Mouse (Mus musculus) T-cell, adult 2 months (primary cell): ENCODE data around the gene Edem3.
"Not testable (repeated sequence)": the region's sequence is repeated elsewhere in the genome, so short reads cannot be mapped to it uniquely, and the experiment has no call there.

Experiments
- DNase-seq: peaks from one replicate; pipeline ENCODE4 v3.0.0; 2022; ENCODE audit warnings: low spot score

The Edem3 gene

GRCm38 (mm10) chr1:151752946-151753345 is 2.2 kb upstream of the Edem3 start:
- no peak for DNase-seq

GRCm38 (mm10) chr1:151753374-151753929 is 1.7 kb upstream of the Edem3 start:
- DNase-seq, result no peak

- peak; percentile 3 for DNase-seq
Measured at GRCm38 (mm10) chr1:151754028-151754489, 1.1 kb upstream of the Edem3 start.

GRCm38 (mm10) chr1:151755660-151756424 is 671 bp downstream of the Edem3 start:
- DNase-seq, result no peak

- no peak for DNase-seq
Measured at GRCm38 (mm10) chr1:151756425-151756728, 1.2 kb downstream of the Edem3 start.

GRCm38 (mm10) chr1:151758301-151758700 is 3.1 kb downstream of the Edem3 start:
- DNase-seq, result no peak

GRCm38 (mm10) chr1:151758991-151759390 is 3.8 kb downstream of the Edem3 start:
- no peak for DNase-seq

GRCm38 (mm10) chr1:151764236-151764635 is 9.1 kb downstream of the Edem3 start:
- DNase-seq, result no peak

- peak; percentile 22 for DNase-seq
Measured at GRCm38 (mm10) chr1:151766166-151766565, 11.0 kb downstream of the Edem3 start.

GRCm38 (mm10) chr1:151766976-151767654 is 11.9 kb downstream of the Edem3 start:
- DNase-seq, result no peak

GRCm38 (mm10) chr1:151769200-151769913 is 14.2 kb downstream of the Edem3 start:
- no peak for DNase-seq

GRCm38 (mm10) chr1:151777616-151778015 is 22.4 kb downstream of the Edem3 start:
- DNase-seq, result no peak

- DNase-seq, result no peak
Measured at GRCm38 (mm10) chr1:151778592-151778991, 23.4 kb downstream of the Edem3 start.

GRCm38 (mm10) chr1:151779306-151779705 is 24.1 kb downstream of the Edem3 start:
- no peak for DNase-seq

GRCm38 (mm10) chr1:151781447-151781846 is 26.3 kb downstream of the Edem3 start:
- no peak for DNase-seq

GRCm38 (mm10) chr1:151783403-151783802 is 28.2 kb downstream of the Edem3 start:
- DNase-seq, result no peak

- DNase-seq, result no peak
Measured at GRCm38 (mm10) chr1:151786406-151786805, 31.2 kb downstream of the Edem3 start.

GRCm38 (mm10) chr1:151789136-151789535 is 34.0 kb downstream of the Edem3 start:
- no peak for DNase-seq

- not testable (repeated sequence) for DNase-seq
Measured at GRCm38 (mm10) chr1:151792076-151792475, 36.9 kb downstream of the Edem3 start.

GRCm38 (mm10) chr1:151802795-151803194 is 47.6 kb downstream of the Edem3 start:
- not testable (repeated sequence) for DNase-seq

GRCm38 (mm10) chr1:151807286-151807685 is 52.1 kb downstream of the Edem3 start:
- no peak for DNase-seq

- no peak for DNase-seq
Measured at GRCm38 (mm10) chr1:151810628-151811421, 55.7 kb downstream of the Edem3 start.
